Mouse (Mus musculus) cerebellum, adult 11-12 months (tissue): ENCODE measurements at regions not wholly inside any gene's neighbourhood (a gene's known extent, or its start where the extent isn't known, plus 50 kb on each side); places are given as distances from the start of the nearest gene placed in this dataset.
"Not testable (repeated sequence)": the region's sequence is repeated elsewhere in the genome, so short reads cannot be mapped to it uniquely, and the experiment has no call there.

Experiments used
- DNase-seq: peaks from one replicate; pipeline ENCODE4 v3.0.0; 2022

GRCm38 (mm10) chr5:26586108-26586507 is 230.9 kb upstream of the Dpp6 start:
- DNase-seq = no peak

- DNase-seq = no peak
These were observed 226.1 kb upstream of the Dpp6 start for GRCm38 (mm10) chr5:26590886-26591285.

- no peak for DNase-seq
These were observed 224.7 kb upstream of the Dpp6 start for GRCm38 (mm10) chr5:26592341-26592740.

- DNase-seq = no peak
These were observed 219.0 kb upstream of the Dpp6 start for GRCm38 (mm10) chr5:26597991-26598390.

- DNase-seq = no peak
These were observed 197.7 kb upstream of the Dpp6 start for GRCm38 (mm10) chr5:26619272-26619671.

GRCm38 (mm10) chr5:26622116-26622515 is 194.9 kb upstream of the Dpp6 start:
- no peak for DNase-seq

- no peak for DNase-seq
These were observed 145.5 kb upstream of the Dpp6 start for GRCm38 (mm10) chr5:26671478-26671877.

- no peak for DNase-seq
These were observed 127.2 kb upstream of the Dpp6 start for GRCm38 (mm10) chr5:26689775-26690174.

- no peak for DNase-seq
These were observed 125.9 kb upstream of the Dpp6 start for GRCm38 (mm10) chr5:26691121-26691520.

GRCm38 (mm10) chr5:26692013-26692412 is 125.0 kb upstream of the Dpp6 start:
- DNase-seq = no peak

GRCm38 (mm10) chr5:26703621-26704020 is 113.4 kb upstream of the Dpp6 start:
- DNase-seq = not testable (repeated sequence)

GRCm38 (mm10) chr5:26707661-26708060 is 109.3 kb upstream of the Dpp6 start:
- no peak for DNase-seq

- no peak for DNase-seq
These were observed 92.5 kb upstream of the Dpp6 start for GRCm38 (mm10) chr5:26724491-26724890.

- DNase-seq = no peak
These were observed 91.0 kb upstream of the Dpp6 start for GRCm38 (mm10) chr5:26725953-26726352.

- not testable (repeated sequence) for DNase-seq
These were observed 65.8 kb upstream of the Dpp6 start for GRCm38 (mm10) chr5:26751196-26751595.

- DNase-seq = not testable (repeated sequence)
These were observed 65.2 kb upstream of the Dpp6 start for GRCm38 (mm10) chr5:26751601-26752305.

- DNase-seq = not testable (repeated sequence)
These were observed 62.9 kb upstream of the Dpp6 start for GRCm38 (mm10) chr5:26754129-26754528.
